In genomic region chr5:12926289-12926688, GRCm38 (mm10) we compare ENCODE assay signal across 23 mouse cellular contexts.
DNase-seq lines count a peak whose midpoint lies in the region; ATAC-seq and TF ChIP-seq lines count a peak whose summit lies in the region.
"Had no signal": no experiment of that assay in that cellular context is flagged by ENCODE, and none has a peak within 500 bp of the region (broad histone marks: within the 10 kb centered on the region; RNA-seq: fewer than 3 reads in every experiment).

No protein-coding gene starts in this region.

- WGBS in liver, embryonic 11.5 days: 64% methylated on average over 8 of the region's 8 CpGs
- WGBS in liver, embryonic 14.5 days (ENCODE audit: insufficient replicate concordance): 45% methylated on average over 8 of the region's 8 CpGs
- 84% methylated on average over 8 of the region's 8 CpGs for WGBS in forebrain, embryonic 16.5 days

- TF ChIP-seq CTCF in G1E (IDR thresholded peaks at IDR 0.05; ENCODE audit: low read depth, low read length): no peak
- TF ChIP-seq CTCF in liver, embryonic 14.5 days (IDR thresholded peaks at IDR 0.05; ENCODE audit: low read depth): no peak

- peak; percentile 58 for ATAC-seq in G1E (ENCODE audit: extremely low read depth, insufficient number of reproducible peaks, low FRiP score, poor library complexity, severe bottlenecking)
- ATAC-seq in liver, embryonic 11.5 days (replicated peaks; ENCODE audit: low FRiP score): peak; percentile 67; the same call in 1 of the 2 replicates
- ATAC-seq in liver, embryonic 14.5 days (ENCODE audit: insufficient read depth): peak; percentile 69
- no peak for ATAC-seq in forebrain, embryonic 16.5 days
- ATAC-seq: activated CD4-positive, CD25-positive, alpha-beta regulatory T cell, adult 4 months; forebrain, embryonic 15.5 days had no signal

- DNase-seq in G1E (ENCODE audit: low spot score): no peak
- DNase-seq in liver, embryonic 11.5 days (ENCODE audit: low spot score): no peak
- peak in 1 of 3 experiments; percentile 1 for DNase-seq in liver, embryonic 14.5 days (ENCODE audit: low read depth in 3 of 3, low spot score in 3 of 3)
- DNase-seq in right cerebral cortex, postnatal 4 days: no peak
- DNase-seq in embryo, embryonic 11 days: no peak
- DNase-seq: adrenal gland, postnatal 10 days; adrenal gland, postnatal 36 days; B cell, adult 2 months; cerebellum, adult 18-20 months; cerebellum, adult 9-10 months; cerebellum, postnatal 14 days; gastrocnemius, adult 2 months; gastrocnemius, postnatal 14 days; heart, adult 11 months had no signal

- no peak overlapping the region for H3K4me2 ChIP-seq in liver, embryonic 11.5 days
- no peak overlapping the region for H3K4me2 ChIP-seq in liver, embryonic 14.5 days (ENCODE audit: low read depth)
- no peak overlapping the region for H3K4me2 ChIP-seq in forebrain, embryonic 16.5 days (ENCODE audit: low read length)
- H3K4me2 ChIP-seq: embryonic facial prominence, embryonic 12.5 days; embryonic facial prominence, embryonic 15.5 days; forebrain, embryonic 15.5 days; heart, embryonic 11.5 days; hindbrain, embryonic 12.5 days; hindbrain, embryonic 15.5 days had no signal

- no peaks in the 10 kb centered on the region for H3K9me3 ChIP-seq in G1E (replicated peaks)
- H3K9me3 ChIP-seq in liver, embryonic 11.5 days (ENCODE audit: control insufficient read depth, low read length): no peaks in the 10 kb centered on the region
- H3K9me3 ChIP-seq in liver, embryonic 14.5 days (ENCODE audit: control insufficient read depth, low read length): no peaks in the 10 kb centered on the region
- H3K9me3 ChIP-seq in forebrain, embryonic 16.5 days (ENCODE audit: control insufficient read depth, low read length): no peaks in the 10 kb centered on the region
- H3K9me3 ChIP-seq: embryonic facial prominence, embryonic 12.5 days; embryonic facial prominence, embryonic 15.5 days; forebrain, embryonic 15.5 days; hindbrain, embryonic 12.5 days; hindbrain, embryonic 15.5 days had no signal

- no peak overlapping the region for H3K9ac ChIP-seq in liver, embryonic 11.5 days (ENCODE audit: low read depth, low read length)
- H3K9ac ChIP-seq in liver, embryonic 14.5 days (replicated peaks): no peak overlapping the region
- no peak overlapping the region for H3K9ac ChIP-seq in forebrain, embryonic 16.5 days (replicated peaks; ENCODE audit: low read depth, low read length)
- H3K9ac ChIP-seq: embryonic facial prominence, embryonic 12.5 days; embryonic facial prominence, embryonic 15.5 days; forebrain, embryonic 15.5 days; hindbrain, embryonic 12.5 days; hindbrain, embryonic 15.5 days had no signal

- 0 out of 2 replicates have a peak, but pooled peaks have one; percentile 36 for TF ChIP-seq EP300 in liver, embryonic 14.5 days (IDR thresholded peaks at IDR 0.05; ENCODE audit: low read depth)

- no peak overlapping the region for H3K27ac ChIP-seq in liver, embryonic 11.5 days (ENCODE audit: low read depth, low read length)
- H3K27ac ChIP-seq in liver, embryonic 14.5 days: no peak overlapping the region
- H3K27ac ChIP-seq in forebrain, embryonic 16.5 days (ENCODE audit: low read length): no peak overlapping the region
- H3K27ac ChIP-seq: embryonic facial prominence, embryonic 12.5 days; embryonic facial prominence, embryonic 15.5 days; forebrain, embryonic 15.5 days; gastrocnemius, adult 2 months; hindbrain, embryonic 12.5 days; hindbrain, embryonic 15.5 days had no signal

- H3K4me1 ChIP-seq in G1E (ENCODE audit: insufficient read depth, low read depth, low read length): peaks cover 26% of the 10 kb centered on the region
- no peaks in the 10 kb centered on the region for H3K4me1 ChIP-seq in liver, embryonic 11.5 days (replicated peaks; ENCODE audit: control insufficient read depth, insufficient read depth, low read length)
- H3K4me1 ChIP-seq in liver, embryonic 14.5 days (replicated peaks; ENCODE audit: control insufficient read depth in 2 of 2, insufficient read depth in 2 of 2, low read length in 1 of 2): peaks cover 0 to 6% of the 10 kb centered on the region in 2 experiments; a peak in 3 of 4 replicates
- H3K4me1 ChIP-seq in forebrain, embryonic 16.5 days (replicated peaks; ENCODE audit: control insufficient read depth, insufficient read depth, low read length): no peaks in the 10 kb centered on the region
- H3K4me1 ChIP-seq: embryonic facial prominence, embryonic 12.5 days; embryonic facial prominence, embryonic 15.5 days; forebrain, embryonic 15.5 days; hindbrain, embryonic 12.5 days; hindbrain, embryonic 15.5 days had no signal

- no peaks in the 10 kb centered on the region for H3K27me3 ChIP-seq in G1E (ENCODE audit: insufficient read depth, low read length)
- H3K27me3 ChIP-seq in liver, embryonic 11.5 days (replicated peaks; ENCODE audit: control insufficient read depth, insufficient read depth, low read length): no peaks in the 10 kb centered on the region
- no peaks in the 10 kb centered on the region for H3K27me3 ChIP-seq in liver, embryonic 14.5 days (ENCODE audit: control insufficient read depth, insufficient read depth, low read length)
- no peaks in the 10 kb centered on the region for H3K27me3 ChIP-seq in forebrain, embryonic 16.5 days (replicated peaks; ENCODE audit: control insufficient read depth, insufficient read depth, low read length)
- H3K27me3 ChIP-seq: CH12.LX; embryonic facial prominence, embryonic 12.5 days; embryonic facial prominence, embryonic 15.5 days; forebrain, embryonic 15.5 days; hindbrain, embryonic 12.5 days; hindbrain, embryonic 15.5 days had no signal

- no peaks in the 10 kb centered on the region for H3K36me3 ChIP-seq in G1E (replicated peaks)
- H3K36me3 ChIP-seq in liver, embryonic 11.5 days (ENCODE audit: control insufficient read depth, insufficient read depth, low read length): no peaks in the 10 kb centered on the region
- H3K36me3 ChIP-seq in liver, embryonic 14.5 days (replicated peaks; ENCODE audit: control insufficient read depth, insufficient read depth, low read depth): no peaks in the 10 kb centered on the region
- no peaks in the 10 kb centered on the region for H3K36me3 ChIP-seq in forebrain, embryonic 16.5 days (ENCODE audit: control insufficient read depth, insufficient read depth)
- H3K36me3 ChIP-seq: embryonic facial prominence, embryonic 12.5 days; embryonic facial prominence, embryonic 15.5 days; forebrain, embryonic 15.5 days; hindbrain, embryonic 12.5 days; hindbrain, embryonic 15.5 days had no signal

- H3K4me3 ChIP-seq in G1E (ENCODE audit: low read depth, low read length): peak overlapping the region; percentile 38; the same call in 1 of the 2 replicates
- H3K4me3 ChIP-seq in liver, embryonic 11.5 days (ENCODE audit: low read depth, low read length): no peak overlapping the region
- H3K4me3 ChIP-seq in liver, embryonic 14.5 days (ENCODE audit: insufficient read depth in 1 of 2, low read depth in 2 of 2, low read length in 2 of 2): no peak overlapping the region
- no peak overlapping the region for H3K4me3 ChIP-seq in forebrain, embryonic 16.5 days (replicated peaks; ENCODE audit: low read length)
- H3K4me3 ChIP-seq: embryonic facial prominence, embryonic 12.5 days; embryonic facial prominence, embryonic 15.5 days; forebrain, embryonic 15.5 days; gastrocnemius, adult 2 months; hindbrain, embryonic 12.5 days; hindbrain, embryonic 15.5 days had no signal
